ENCODE assay signal across 8 mouse cellular contexts in genomic region chr10:39959761-39960440, GRCm38 (mm10). TPM values are rescaled to one million over a fixed set of nuclear protein-coding genes. Genes with fewer than 3 reads are reported as not detected.
A peak's percentile ranks its signal among the peaks of the same experiment; 100 is the strongest.
DNase-seq lines count a peak whose midpoint lies in the region; ATAC-seq lines count a peak whose summit lies in the region.

TSS of gene Mfsd4b3 (minus strand) at chr10:39960153.

- 0 out of 2 replicates have a peak, but pooled peaks cover 3% of the 10 kb centered on the region for H3K4me1 ChIP-seq in forebrain, embryonic 14.5 days (ENCODE audit: control insufficient read depth, insufficient read depth, low read length)
- peaks cover 11% of the 10 kb centered on the region for H3K4me1 ChIP-seq in neural tube, embryonic 15.5 days

- H3K9me3 ChIP-seq in forebrain, embryonic 14.5 days (replicated peaks; ENCODE audit: control insufficient read depth, low read length) = no peaks in the 10 kb centered on the region
- no peaks in the 10 kb centered on the region for H3K9me3 ChIP-seq in neural tube, embryonic 15.5 days (replicated peaks)

- under 1% methylated on average over 38 of the region's 38 CpGs for WGBS in forebrain, embryonic 14.5 days
- under 1% methylated on average over 38 of the region's 38 CpGs for WGBS in neural tube, embryonic 15.5 days

- ATAC-seq in forebrain, embryonic 14.5 days = peak; percentile 100
- peak; percentile 99 for ATAC-seq in neural tube, embryonic 15.5 days (ENCODE audit: low FRiP score)

- no peaks in the 10 kb centered on the region for H3K27me3 ChIP-seq in forebrain, embryonic 14.5 days (replicated peaks; ENCODE audit: control insufficient read depth, insufficient read depth, low read length)
- H3K27me3 ChIP-seq in neural tube, embryonic 15.5 days (replicated peaks) = no peaks in the 10 kb centered on the region; the same call in 1 of the 2 replicates

- DNase-seq in ES-CJ7 (ENCODE audit: low read depth, low spot score) = peak; percentile 98
- peak; percentile 80 for DNase-seq in cerebellum, adult 11 months
- peak; percentile 97 for DNase-seq in forebrain, embryonic 14.5 days (ENCODE audit: low spot score)
- peak; percentile 89 to 94 for DNase-seq in heart, postnatal 14 days
- peak; percentile 95 for DNase-seq in layer of hippocampus, adult 11-12 months (ENCODE audit: low spot score)
- DNase-seq in lung, adult 18-20 months = peak; percentile 97 to 98
- peak; percentile 89 for DNase-seq in testis, postnatal 14 days (ENCODE audit: low spot score)

- peak within 1 kb of the TSS; percentile 94 for H3K4me2 ChIP-seq in forebrain, embryonic 14.5 days (ENCODE audit: low read length)
- peak within 1 kb of the TSS; percentile 96 for H3K4me2 ChIP-seq in neural tube, embryonic 15.5 days

- no peaks in the 10 kb centered on the region for H3K36me3 ChIP-seq in forebrain, embryonic 14.5 days (ENCODE audit: control insufficient read depth, insufficient read depth, low read length)
- H3K36me3 ChIP-seq in neural tube, embryonic 15.5 days = no peaks in the 10 kb centered on the region

- H3K27ac ChIP-seq in forebrain, embryonic 14.5 days (ENCODE audit: low read depth, low read length) = no peak within 1 kb of the TSS
- 0 out of 2 replicates have a peak within 1 kb of the TSS, but pooled peaks have one; percentile 6 for H3K27ac ChIP-seq in neural tube, embryonic 15.5 days (replicated peaks)

- peak within 1 kb of the TSS; percentile 45 for H3K4me3 ChIP-seq in forebrain, embryonic 14.5 days (ENCODE audit: low read depth, low read length)
- H3K4me3 ChIP-seq in neural tube, embryonic 15.5 days (replicated peaks) = peak within 1 kb of the TSS; percentile 50

- intact Hi-C loops in heart, postnatal 14 days (cut with DNase I) = loop anchor here (5.0 kb wide), 3 partner anchors 63 to 788 kb away; partner anchors contain the start of gene Mfsd4b4

- peak within 1 kb of the TSS; percentile 58 for H3K9ac ChIP-seq in forebrain, embryonic 14.5 days (ENCODE audit: low read length)
- H3K9ac ChIP-seq in neural tube, embryonic 15.5 days (replicated peaks) = peak within 1 kb of the TSS; percentile 47

RNA-seq across cellular contexts. Expression of gene Mfsd4b3, which starts in this region (rescaled TPM):
- polyA plus RNA-seq in forebrain, embryonic 14.5 days (2014; fragmentation: Nextera tagmentation; extraction: Ambion mirVana) = 0.12 and 0.15 TPM in 2 replicates
- total RNA-seq in heart, postnatal 14 days (2021) = 1 to 10 TPM; 2.7 to 3.2 TPM
- 0.22 TPM in 1 of 2 replicates, not detected in the other for polyA plus RNA-seq in neural tube, embryonic 15.5 days (2015; fragmentation: Nextera tagmentation; extraction: Ambion mirVana)

Comparison
In these comparisons a context has a peak if more than half of its experiments do, and no peak if none do; other contexts are left out.
1. Peak in DNase-seq, ATAC-seq, H3K4me3 ChIP-seq, H3K9ac ChIP-seq and H3K4me2 ChIP-seq in forebrain, embryonic 14.5 days; RNA of the gene not detected or under 1 TPM.
2. Peak in ATAC-seq, H3K4me3 ChIP-seq, H3K27ac ChIP-seq, H3K9ac ChIP-seq and H3K4me2 ChIP-seq in neural tube, embryonic 15.5 days; RNA of the gene not detected or under 1 TPM.